Mouse (Mus musculus) heart, embryonic 16.5 days (tissue): ENCODE results near the gene Pola1. TPM values are rescaled to one million over a fixed set of nuclear protein-coding genes. Genes with fewer than 3 reads are reported as not detected.

Experiments
- ATAC-seq: fragments of 200-750 bp; cut with Nextera tagmentation; replicated peaks from 2 replicates; pipeline ENCODE4 v1.8.0; 2017; ENCODE audit warnings: moderate number of reproducible peaks; ENCODE audit not compliant: insufficient read depth, low FRiP score; ENCODE audit errors: extremely low read depth
- H3K27ac ChIP-seq: fragments of 300-500 bp; sonication (generic); 2 replicates; pipeline ENCODE4 v1.5.1; 2014; ENCODE audit warnings: mild to moderate bottlenecking, low read length, control low read depth, moderate library complexity
- H3K27me3 ChIP-seq: fragments of 300-500 bp; sonication (generic); 2 replicates; pipeline ENCODE4 v1.6.1; 2014; ENCODE audit warnings: low read length, mixed read lengths; ENCODE audit not compliant: control insufficient read depth, insufficient read depth
- H3K36me3 ChIP-seq: fragments of 300-500 bp; sonication (generic); 2 replicates; pipeline ENCODE4 v1.6.1; 2014; ENCODE audit not compliant: control insufficient read depth, insufficient read depth
- H3K4me1 ChIP-seq: fragments of 300-500 bp; sonication (generic); 2 replicates; pipeline ENCODE4 v1.6.1; 2014; ENCODE audit warnings: low read length, mixed read lengths; ENCODE audit not compliant: control insufficient read depth, insufficient read depth
- H3K4me2 ChIP-seq: fragments of 300-500 bp; sonication (generic); 2 replicates; pipeline ENCODE4 v1.6.1; 2014; ENCODE audit warnings: low read depth, mild to moderate bottlenecking, control low read depth, low read length
- H3K4me3 ChIP-seq: fragments of 300-500 bp; sonication (generic); 2 replicates; pipeline ENCODE4 v1.5.1; 2014; ENCODE audit warnings: mild to moderate bottlenecking, control low read depth, low read length
- H3K9ac ChIP-seq: fragments of 300-500 bp; sonication (generic); 2 replicates; pipeline ENCODE4 v1.6.1; 2014; ENCODE audit warnings: low read length, control low read depth
- H3K9me3 ChIP-seq: fragments of 300-500 bp; sonication (generic); replicated peaks from 2 replicates; pipeline ENCODE4 v1.6.1; 2016; ENCODE audit warnings: low read length; ENCODE audit not compliant: control insufficient read depth
- WGBS: fragments of 180-500 bp; shearing (Covaris S2); extraction: QIAGEN DNeasy Blood & Tissue Kit; methylation state at CpG from one replicate; pipeline ENCODE4 v1.1.7; 2014; 5-methylcytosine and 5-hydroxymethylcytosine counted together
- polyA plus RNA-seq: library from polyadenylated mRNA; unstranded; fragments of >200 nt; fragmentation: Nextera tagmentation; extraction: Ambion mirVana; gene quantifications from 2 replicates; pipeline ENCODE4 v1.2.1, GENCODE M21; 2015

Gene Pola1
- polyA plus RNA-seq, 1 experiment from 2014 or later: 11.6 TPM

- H3K4me3 ChIP-seq: peak overlapping the region; percentile 47
- H3K36me3 ChIP-seq: no peaks in the 10 kb centered on the region
- WGBS: 8% methylated on average over 41 of the region's 43 CpGs
- no peaks in the 10 kb centered on the region for H3K9me3 ChIP-seq
- ATAC-seq: no peak
- peaks cover 3% of the 10 kb centered on the region; the same call in 1 of the 2 replicates for H3K4me1 ChIP-seq
- no peak overlapping the region for H3K27ac ChIP-seq
- H3K4me2 ChIP-seq: peak overlapping the region; percentile 66
- H3K9ac ChIP-seq: no peak overlapping the region
- H3K27me3 ChIP-seq: peaks cover 77% of the 10 kb centered on the region
Observed at GRCm38 (mm10) chrX:93299046-93299626, 332.8 kb downstream of the Pola1 start.

GRCm38 (mm10) chrX:93297001-93297441, 334.9 kb downstream of the Pola1 start:
- Histone ChIP-seq H3K27ac (no peak overlapping the region), H3K4me2 (peak overlapping the region; percentile 64), H3K36me3 (no peaks in the 10 kb centered on the region), H3K27me3 (peaks cover 81% of the 10 kb centered on the region), H3K4me3 (peak overlapping the region; percentile 47), H3K4me1 (peaks cover 3% of the 10 kb centered on the region; the same call in 1 of the 2 replicates), H3K9me3 (no peaks in the 10 kb centered on the region), H3K9ac (no peak overlapping the region)
- no peak for ATAC-seq
- WGBS: 8% methylated on average over 40 of the region's 40 CpGs

GRCm38 (mm10) chrX:93295819-93296218, 336.1 kb downstream of the Pola1 start:
- Histone ChIP-seq H3K4me2 (no peak overlapping the region), H3K27ac (no peak overlapping the region), H3K4me3 (no peak overlapping the region), H3K4me1 (peaks cover 3% of the 10 kb centered on the region; the same call in 1 of the 2 replicates), H3K27me3 (peaks cover 85% of the 10 kb centered on the region), H3K9me3 (no peaks in the 10 kb centered on the region), H3K9ac (no peak overlapping the region), H3K36me3 (no peaks in the 10 kb centered on the region)
- WGBS: 23% methylated on average over 5 of the region's 5 CpGs
- no peak for ATAC-seq

GRCm38 (mm10) chrX:93294736-93295490, 337.0 kb downstream of the Pola1 start:
- no peak for ATAC-seq
- H3K27ac ChIP-seq: no peak overlapping the region
- peaks cover 80% of the 10 kb centered on the region for H3K27me3 ChIP-seq
- no peaks in the 10 kb centered on the region for H3K36me3 ChIP-seq
- H3K9me3 ChIP-seq: no peaks in the 10 kb centered on the region
- H3K4me1 ChIP-seq: peaks cover 3% of the 10 kb centered on the region; the same call in 1 of the 2 replicates
- H3K4me3 ChIP-seq: no peak overlapping the region
- no peak overlapping the region for H3K9ac ChIP-seq
- H3K4me2 ChIP-seq: no peak overlapping the region
- WGBS: 17% methylated on average over 22 of the region's 25 CpGs

- Histone ChIP-seq H3K36me3 (no peaks in the 10 kb centered on the region), H3K9me3 (no peaks in the 10 kb centered on the region), H3K9ac (no peak overlapping the region), H3K27me3 (peaks cover 75% of the 10 kb centered on the region), H3K27ac (no peak overlapping the region), H3K4me1 (no peaks in the 10 kb centered on the region), H3K4me3 (no peak overlapping the region), H3K4me2 (no peak overlapping the region)
- 19% methylated on average over 6 of the region's 6 CpGs for WGBS
- no peak for ATAC-seq
Observed at GRCm38 (mm10) chrX:93292031-93292430, 339.9 kb downstream of the Pola1 start.

- Histone ChIP-seq H3K36me3 (no peaks in the 10 kb centered on the region), H3K4me1 (no peaks in the 10 kb centered on the region), H3K4me3 (no peak overlapping the region), H3K4me2 (no peak overlapping the region), H3K9me3 (0 out of 2 replicates have a peak, but pooled peaks cover 2% of the 10 kb centered on the region), H3K9ac (no peak overlapping the region), H3K27me3 (peaks cover 79% of the 10 kb centered on the region), H3K27ac (no peak overlapping the region)
- no peak for ATAC-seq
- WGBS: 10% methylated on average over 12 of the region's 12 CpGs
Observed at GRCm38 (mm10) chrX:93289851-93290380, 342.0 kb downstream of the Pola1 start.

- Histone ChIP-seq H3K9ac (no peak overlapping the region), H3K9me3 (0 out of 2 replicates have a peak, but pooled peaks cover 2% of the 10 kb centered on the region), H3K27me3 (peaks cover 78% of the 10 kb centered on the region), H3K27ac (no peak overlapping the region), H3K4me2 (peak overlapping the region; percentile 60), H3K4me1 (no peaks in the 10 kb centered on the region), H3K4me3 (peak overlapping the region; percentile 36), H3K36me3 (no peaks in the 10 kb centered on the region)
- ATAC-seq: no peak
- 16% methylated on average over 37 of the region's 37 CpGs for WGBS
Observed at GRCm38 (mm10) chrX:93289076-93289475, 342.9 kb downstream of the Pola1 start.

GRCm38 (mm10) chrX:93288339-93288738, 343.6 kb downstream of the Pola1 start:
- H3K36me3 ChIP-seq: no peaks in the 10 kb centered on the region
- H3K9me3 ChIP-seq: 0 out of 2 replicates have a peak, but pooled peaks cover 2% of the 10 kb centered on the region
- H3K9ac ChIP-seq: no peak overlapping the region
- H3K4me3 ChIP-seq: peak overlapping the region; percentile 36
- no peak for ATAC-seq
- 10% methylated on average over 27 of the region's 37 CpGs for WGBS
- peak overlapping the region; percentile 60 for H3K4me2 ChIP-seq
- no peaks in the 10 kb centered on the region for H3K4me1 ChIP-seq
- peaks cover 77% of the 10 kb centered on the region for H3K27me3 ChIP-seq
- no peak overlapping the region for H3K27ac ChIP-seq
